Mouse (Mus musculus): ENCODE data around the gene Upk3bl.
A peak's percentile ranks its signal among the peaks of the same experiment; 100 is the strongest.
"Not testable (repeated sequence)": the region's sequence is repeated elsewhere in the genome, so short reads cannot be mapped to it uniquely, and the experiment has no call there.

Gene Upk3bl

GRCm38 (mm10) chr5:136048541-136048940 lies 5.8 kb upstream of the Upk3bl start:
- DNase-seq: not testable (repeated sequence)

- DNase-seq: no peak
These were observed 4.4 kb upstream of the Upk3bl start for GRCm38 (mm10) chr5:136049926-136050325.

- no peak for DNase-seq
These were observed 2.8 kb upstream of the Upk3bl start for GRCm38 (mm10) chr5:136051231-136052085.

- DNase-seq: no peak
These were observed 1.2 kb upstream of the Upk3bl start for GRCm38 (mm10) chr5:136052861-136053655.

GRCm38 (mm10) chr5:136056062-136056461 lies 1.8 kb downstream of the Upk3bl start:
- DNase-seq: no peak

- no peak for DNase-seq
These were observed 2.8 kb downstream of the Upk3bl start for GRCm38 (mm10) chr5:136057085-136057484.

GRCm38 (mm10) chr5:136061567-136061966 lies 7.3 kb downstream of the Upk3bl start:
- peak; percentile 86 to 89 for DNase-seq

GRCm38 (mm10) chr5:136063920-136064319 lies 9.6 kb downstream of the Upk3bl start:
- no peak for DNase-seq

- not testable (repeated sequence) for DNase-seq
These were observed 12.3 kb downstream of the Upk3bl start for GRCm38 (mm10) chr5:136066404-136067148.

GRCm38 (mm10) chr5:136069411-136069810 lies 15.1 kb downstream of the Upk3bl start:
- no peak for DNase-seq

GRCm38 (mm10) chr5:136073051-136073450 lies 18.8 kb downstream of the Upk3bl start:
- DNase-seq: no peak

- no peak for DNase-seq
These were observed 19.2 kb downstream of the Upk3bl start for GRCm38 (mm10) chr5:136073526-136073925.

GRCm38 (mm10) chr5:136075076-136075475 lies 20.8 kb downstream of the Upk3bl start:
- DNase-seq: no peak

GRCm38 (mm10) chr5:136076284-136076683 lies 22.0 kb downstream of the Upk3bl start:
- DNase-seq: no peak

- no peak for DNase-seq
These were observed 22.8 kb downstream of the Upk3bl start for GRCm38 (mm10) chr5:136077001-136077550.

GRCm38 (mm10) chr5:136078136-136078535 lies 23.8 kb downstream of the Upk3bl start:
- DNase-seq: no peak

- DNase-seq: peak; percentile 32 to 40
These were observed 28.1 kb downstream of the Upk3bl start for GRCm38 (mm10) chr5:136082345-136082744.

- DNase-seq: peak; percentile 92 to 94
These were observed 29.4 kb downstream of the Upk3bl start, which contains the start of gene Rasa4 for GRCm38 (mm10) chr5:136083669-136084107. Rasa4 (plus strand) TSS chr5:136083916.

GRCm38 (mm10) chr5:136084144-136084881 lies 30.0 kb downstream of the Upk3bl start:
- DNase-seq: peak; percentile 43 to 45

GRCm38 (mm10) chr5:136084891-136085651 lies 30.8 kb downstream of the Upk3bl start:
- DNase-seq: peak; percentile 59 to 62

- no peak for DNase-seq
These were observed 32.0 kb downstream of the Upk3bl start for GRCm38 (mm10) chr5:136086290-136086689.
